Mouse (Mus musculus): ENCODE measurements around the gene Csf3.
"Not testable (repeated sequence)": the region's sequence is repeated elsewhere in the genome, so short reads cannot be mapped to it uniquely, and the experiment has no call there.

Csf3 gene

GRCm38 (mm10) chr11:98729119-98729588, 28.1 kb downstream of the Csf3 start, which contains the start of gene Med24:
Gene Med24, minus strand, starts transcription at chr11:98729435.
- DNase-seq (ENCODE audit: low spot score), result peak; percentile 84

GRCm38 (mm10) chr11:98730727-98731126, 29.7 kb downstream of the Csf3 start:
- no peak for DNase-seq (ENCODE audit: low spot score)

GRCm38 (mm10) chr11:98731134-98731533, 30.1 kb downstream of the Csf3 start:
- no peak for DNase-seq (ENCODE audit: low spot score)

- no peak for DNase-seq (ENCODE audit: low spot score)
Observed at GRCm38 (mm10) chr11:98734020-98734419, 33.0 kb downstream of the Csf3 start.

GRCm38 (mm10) chr11:98735111-98735510, 34.0 kb downstream of the Csf3 start:
- no peak for DNase-seq (ENCODE audit: low spot score)

- DNase-seq (ENCODE audit: low spot score), result no peak
Observed at GRCm38 (mm10) chr11:98736176-98736575, 35.1 kb downstream of the Csf3 start.

- not testable (repeated sequence) for DNase-seq (ENCODE audit: low spot score)
Observed at GRCm38 (mm10) chr11:98737220-98737619, 36.2 kb downstream of the Csf3 start.

- no peak for DNase-seq (ENCODE audit: low spot score)
Observed at GRCm38 (mm10) chr11:98738428-98738911, 37.4 kb downstream of the Csf3 start.

GRCm38 (mm10) chr11:98738925-98739324, 37.9 kb downstream of the Csf3 start:
- DNase-seq (ENCODE audit: low spot score), result no peak

- no peak for DNase-seq (ENCODE audit: low spot score)
Observed at GRCm38 (mm10) chr11:98740026-98740392, 38.9 kb downstream of the Csf3 start.

- peak; percentile 74 for DNase-seq (ENCODE audit: low spot score)
Observed at GRCm38 (mm10) chr11:98740393-98741050, 39.5 kb downstream of the Csf3 start, which contains the start of gene Thra. Gene Thra, plus strand, starts transcription at chr11:98740638.

- no peak for DNase-seq (ENCODE audit: low spot score)
Observed at GRCm38 (mm10) chr11:98741051-98741620, 40.1 kb downstream of the Csf3 start.

GRCm38 (mm10) chr11:98741622-98742396, 40.7 kb downstream of the Csf3 start:
- peak; percentile 83 for DNase-seq (ENCODE audit: low spot score)

GRCm38 (mm10) chr11:98742397-98743291, 41.6 kb downstream of the Csf3 start:
- DNase-seq (ENCODE audit: low spot score), result no peak

- peak; percentile 64 for DNase-seq (ENCODE audit: low spot score)
Observed at GRCm38 (mm10) chr11:98743655-98744345, 42.7 kb downstream of the Csf3 start.

GRCm38 (mm10) chr11:98744456-98745019, 43.5 kb downstream of the Csf3 start:
- no peak for DNase-seq (ENCODE audit: low spot score)

- DNase-seq (ENCODE audit: low spot score), result no peak
Observed at GRCm38 (mm10) chr11:98745932-98746853, 45.1 kb downstream of the Csf3 start.

GRCm38 (mm10) chr11:98746855-98747693, 46.0 kb downstream of the Csf3 start:
- peak; percentile 83 for DNase-seq (ENCODE audit: low spot score)

All from urinary bladder, postnatal 14 days (tissue).